Mouse (Mus musculus): ENCODE measurements around the gene Mtx1.

GRCm38 (mm10) chr3:89208736-89209135, 18.2 kb downstream of the Mtx1 start:
- TF ChIP-seq POLR2A (IDR thresholded peaks at IDR 0.05; ENCODE audit: control insufficient read depth, extremely low read depth, insufficient read depth, low read length, poor library complexity) (no peak), CTCF (IDR thresholded peaks at IDR 0.05; ENCODE audit: borderline replicate concordance, control insufficient read depth, extremely low read depth, insufficient read depth, low read length, poor library complexity) (no peak)

All from thymus, adult 2 months (tissue).